Mouse (Mus musculus): ENCODE data around the gene Chmp1a.
A peak's percentile ranks its signal among the peaks of the same experiment; 100 is the strongest.
"Not testable (repeated sequence)": the region's sequence is repeated elsewhere in the genome, so short reads cannot be mapped to it uniquely, and the experiment has no call there.

Chmp1a gene

DNA sequence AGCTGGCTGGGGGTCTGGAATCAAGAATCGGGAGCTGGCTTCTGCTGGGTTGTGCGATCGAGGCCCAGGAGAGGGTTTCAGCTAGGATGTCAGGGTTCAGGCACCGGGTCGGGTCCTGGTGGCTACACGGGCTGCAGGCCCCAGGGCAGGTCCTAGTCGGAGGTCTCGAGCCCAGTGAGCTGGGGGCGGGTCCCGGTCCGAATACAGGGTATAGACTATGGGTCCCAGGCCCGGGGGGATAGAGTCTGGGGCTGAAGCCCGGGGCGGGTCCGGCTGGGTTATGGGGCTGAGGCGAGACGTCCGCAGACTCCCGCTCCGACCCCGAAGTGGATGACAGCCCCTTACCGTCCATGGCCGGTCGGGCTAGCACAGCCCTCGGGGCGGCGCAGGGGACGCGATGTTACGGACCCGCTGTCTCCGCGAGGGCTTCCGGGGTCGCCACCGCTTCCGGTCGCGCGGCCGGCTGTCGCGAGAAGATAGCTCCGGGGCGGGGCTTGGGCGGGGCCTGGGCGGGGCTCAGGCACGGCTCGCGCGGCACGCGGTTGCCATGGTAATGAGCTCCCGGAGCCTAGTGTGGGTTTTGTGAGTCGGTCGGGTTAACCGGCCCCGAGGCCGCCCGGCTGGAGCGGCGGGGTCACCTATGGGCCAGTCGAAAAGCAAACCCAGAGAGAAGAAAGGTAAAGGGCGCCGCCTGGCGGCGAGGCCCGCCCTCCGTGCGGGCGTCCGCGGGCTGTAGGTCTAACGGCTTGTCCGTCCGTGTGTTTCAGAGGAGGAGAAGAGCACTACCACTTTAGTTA is at the start of gene Chmp1a, which contains the start of gene Spata33:
TSS of gene Chmp1a (minus strand) at position 443 of the 797 bp plus-strand sequence.
TSS of gene Spata33 (plus strand) at position 512 of the 797 bp plus-strand sequence.
- DNase-seq (ENCODE audit: extremely low read depth, low read depth, low spot score) = no peak

- DNase-seq (ENCODE audit: extremely low read depth, low read depth, low spot score) = not testable (repeated sequence)
These were observed 45.0 kb upstream of the Chmp1a start for GRCm38 (mm10) chr8:123257593-123257992.

DNA sequence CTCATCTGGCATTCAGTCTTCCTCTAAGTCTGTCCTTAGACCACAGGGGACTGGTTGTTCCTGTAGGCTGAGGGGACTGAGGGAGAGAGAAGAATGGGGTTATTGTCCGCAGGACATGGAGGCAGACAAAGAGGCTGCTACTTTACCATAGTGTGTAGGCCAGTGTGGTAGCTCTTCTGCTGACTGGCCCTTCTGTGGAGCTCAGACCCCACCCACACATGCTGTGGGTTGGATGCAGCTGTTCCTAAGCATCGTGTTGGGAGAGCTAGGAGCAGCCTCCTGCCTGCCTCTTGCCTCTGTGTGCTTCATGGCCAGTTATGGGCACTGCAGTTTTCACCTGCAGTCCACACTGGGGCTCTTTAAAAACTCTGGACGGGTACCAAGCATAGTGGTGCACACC is 44.6 kb upstream of the Chmp1a start:
- no peak for DNase-seq (ENCODE audit: extremely low read depth, low read depth, low spot score)

DNA sequence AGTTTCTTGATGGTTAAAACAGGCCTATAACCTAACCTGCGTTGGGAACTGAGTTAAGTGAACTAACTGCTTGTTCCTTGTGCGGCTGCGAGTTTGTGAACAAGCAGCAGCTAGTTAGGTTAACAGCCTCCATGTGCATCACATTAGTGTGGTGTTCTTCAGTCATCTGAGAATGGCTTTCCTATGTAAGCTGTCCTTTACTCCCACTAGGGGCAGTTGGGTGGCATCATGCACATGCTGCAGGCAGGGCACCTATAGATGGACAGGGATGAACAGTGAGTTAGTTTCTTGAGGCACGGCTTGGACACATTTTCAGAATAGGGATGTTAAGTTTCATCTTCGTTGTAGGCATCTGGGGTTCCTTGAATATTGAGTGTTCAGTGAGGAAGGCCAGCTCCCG is 42.6 kb upstream of the Chmp1a start:
- DNase-seq (ENCODE audit: extremely low read depth, low read depth, low spot score) = no peak

- no peak for DNase-seq (ENCODE audit: extremely low read depth, low read depth, low spot score)
These were observed 41.7 kb upstream of the Chmp1a start, which contains the start of the genes Zfp276 and Vps9d1 for GRCm38 (mm10) chr8:123254099-123254885. Gene Zfp276 (plus strand): TSS chr8:123254195. Gene Vps9d1 (minus strand): TSS chr8:123254348.

- DNase-seq (ENCODE audit: extremely low read depth, low read depth, low spot score) = no peak
These were observed 41.0 kb upstream of the Chmp1a start for GRCm38 (mm10) chr8:123253451-123254098.

- no peak for DNase-seq (ENCODE audit: extremely low read depth, low read depth, low spot score)
These were observed 40.4 kb upstream of the Chmp1a start for GRCm38 (mm10) chr8:123252925-123253324.

DNA sequence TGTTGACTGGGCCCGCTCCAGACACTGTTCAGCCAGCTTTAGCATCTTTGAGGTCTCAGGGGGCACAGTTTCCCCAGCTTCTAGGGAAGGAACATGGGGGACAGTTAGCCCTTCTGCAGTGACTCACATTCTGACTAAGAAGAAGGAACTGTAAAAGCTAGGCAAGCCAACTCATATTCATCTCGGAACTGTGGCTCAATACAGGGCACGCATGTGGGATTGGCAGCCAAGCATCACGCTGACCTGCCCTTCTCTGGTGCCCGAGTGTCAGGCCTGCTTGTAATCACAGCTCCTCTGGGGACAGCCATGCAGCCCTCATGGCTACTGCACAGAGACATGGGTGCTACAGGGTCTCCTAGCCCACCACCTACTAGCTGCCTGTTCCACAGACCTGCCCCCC is 38.4 kb upstream of the Chmp1a start:
- DNase-seq (ENCODE audit: extremely low read depth, low read depth, low spot score) = no peak

DNA sequence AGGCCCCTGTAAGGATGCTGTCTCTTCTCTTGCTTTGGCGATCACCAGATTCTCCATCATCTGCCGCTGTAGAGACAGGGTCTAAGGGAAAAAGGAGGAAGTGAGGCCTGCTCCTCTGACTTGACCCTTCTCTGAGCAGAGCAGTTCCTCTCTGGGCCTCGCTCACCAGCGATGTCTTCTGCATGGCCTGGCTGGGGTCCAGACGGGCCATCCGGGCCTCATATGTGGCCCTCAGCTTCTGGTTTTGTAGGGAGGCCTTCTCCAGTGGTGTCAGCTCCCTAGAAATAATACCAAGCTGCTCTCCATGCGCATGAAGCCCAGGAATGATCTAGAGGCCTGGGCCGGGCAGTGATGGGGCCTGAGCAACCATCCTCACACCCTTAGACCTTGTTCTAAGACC is 36.0 kb upstream of the Chmp1a start:
- DNase-seq (ENCODE audit: extremely low read depth, low read depth, low spot score) = no peak

DNA sequence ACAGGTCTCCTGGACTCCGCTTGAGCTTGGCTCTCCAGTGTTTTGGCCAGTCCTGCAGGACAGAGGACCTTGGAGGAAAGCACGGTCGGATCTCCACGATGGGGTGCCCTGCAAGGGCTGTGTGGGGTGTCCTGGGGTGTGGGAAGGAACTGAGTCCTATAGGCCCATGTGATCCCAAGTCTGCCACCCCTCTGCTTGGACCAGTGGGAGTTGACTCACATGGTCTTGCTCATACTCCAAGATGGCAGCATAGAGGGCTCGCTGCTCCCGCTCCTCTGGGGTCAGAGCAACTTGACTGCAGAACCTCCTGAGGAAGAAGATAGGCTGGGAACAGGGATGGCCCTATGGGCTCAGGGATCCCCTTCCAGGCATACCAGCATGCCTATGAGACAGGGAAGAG is 35.2 kb upstream of the Chmp1a start:
- DNase-seq (ENCODE audit: extremely low read depth, low read depth, low spot score) = no peak

- DNase-seq (ENCODE audit: extremely low read depth, low read depth, low spot score) = no peak
These were observed 33.0 kb upstream of the Chmp1a start for GRCm38 (mm10) chr8:123245543-123245942.

DNA sequence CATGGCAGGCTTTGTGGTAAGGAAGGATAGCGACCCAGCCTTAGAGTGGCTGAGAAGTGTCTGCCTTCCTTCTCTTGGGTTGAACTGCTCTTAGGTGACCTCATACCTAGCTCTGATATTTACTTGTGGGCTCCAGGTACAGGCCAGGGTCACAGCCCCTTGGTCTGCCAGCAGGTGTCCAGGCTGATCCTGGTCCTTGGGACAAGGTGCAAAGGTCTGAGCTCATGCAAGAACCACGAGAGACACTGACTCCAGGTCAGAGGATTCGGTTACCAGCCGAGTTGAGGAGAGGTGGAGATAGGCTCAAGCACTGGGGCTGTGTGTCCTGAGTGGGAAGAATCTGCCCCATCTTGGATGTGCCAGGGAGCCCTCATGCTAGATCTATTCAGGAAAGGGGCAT is 31.8 kb upstream of the Chmp1a start:
- no peak for DNase-seq (ENCODE audit: extremely low read depth, low read depth, low spot score)

GRCm38 (mm10) chr8:123243053-123243452 is 30.5 kb upstream of the Chmp1a start:
- DNase-seq (ENCODE audit: extremely low read depth, low read depth, low spot score) = no peak

GRCm38 (mm10) chr8:123242107-123242923 is 29.8 kb upstream of the Chmp1a start:
- no peak for DNase-seq (ENCODE audit: extremely low read depth, low read depth, low spot score)

- DNase-seq (ENCODE audit: extremely low read depth, low read depth, low spot score) = no peak
These were observed 26.8 kb upstream of the Chmp1a start for GRCm38 (mm10) chr8:123239398-123239797.

DNA sequence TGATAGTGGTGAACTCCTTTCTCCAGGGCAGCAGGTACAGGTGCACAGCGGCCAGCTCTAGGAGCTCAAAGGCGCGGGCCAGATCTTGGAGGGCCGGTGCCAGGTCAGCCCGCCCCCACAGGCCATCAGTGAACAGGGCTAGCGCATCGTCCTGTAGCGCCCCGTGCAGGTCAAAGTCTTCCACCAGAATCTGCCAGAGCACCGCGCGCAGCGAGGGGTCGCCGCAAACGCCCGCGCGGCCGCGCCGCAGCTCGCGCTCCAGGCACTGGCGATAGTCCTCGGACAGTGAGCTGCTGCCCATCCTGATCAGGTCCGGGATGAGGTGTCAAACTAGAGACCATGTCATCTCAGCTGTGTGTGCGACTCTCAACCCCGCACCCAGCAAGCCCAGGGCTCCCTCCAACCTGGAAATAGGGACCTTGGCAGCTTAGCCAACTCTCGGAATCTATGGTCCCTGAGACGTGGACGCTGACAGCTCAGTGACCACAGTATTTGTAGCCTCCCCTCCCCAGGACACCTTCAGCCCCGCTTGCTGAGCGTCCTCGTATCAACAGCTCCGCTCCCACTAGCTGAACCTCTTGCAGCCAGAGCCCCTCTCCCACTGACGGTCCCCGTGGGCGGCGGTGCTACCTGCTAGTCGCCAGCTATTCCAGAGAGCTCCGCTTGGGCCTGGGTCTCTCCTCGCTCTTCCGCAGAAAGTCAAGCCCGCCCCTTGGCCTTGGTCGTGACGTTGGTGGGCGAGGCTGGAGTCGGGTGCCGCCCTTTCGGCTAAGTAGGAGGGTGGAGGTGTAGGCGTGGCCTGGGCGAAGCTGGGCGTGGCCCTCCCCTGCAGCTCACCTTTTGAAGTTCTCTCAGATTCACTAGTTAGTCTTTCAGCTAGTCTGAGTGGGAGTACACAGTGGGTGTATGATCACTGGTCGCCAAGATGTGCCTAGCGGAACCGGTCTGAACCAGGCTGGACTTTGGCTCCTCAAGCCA is 23.2 kb upstream of the Chmp1a start, which contains the start of gene Spata2l:
TSS of gene Spata2l (minus strand) at position 714 of the 978 bp plus-strand sequence.
- DNase-seq (ENCODE audit: extremely low read depth, low read depth, low spot score) = peak; percentile 84

DNA sequence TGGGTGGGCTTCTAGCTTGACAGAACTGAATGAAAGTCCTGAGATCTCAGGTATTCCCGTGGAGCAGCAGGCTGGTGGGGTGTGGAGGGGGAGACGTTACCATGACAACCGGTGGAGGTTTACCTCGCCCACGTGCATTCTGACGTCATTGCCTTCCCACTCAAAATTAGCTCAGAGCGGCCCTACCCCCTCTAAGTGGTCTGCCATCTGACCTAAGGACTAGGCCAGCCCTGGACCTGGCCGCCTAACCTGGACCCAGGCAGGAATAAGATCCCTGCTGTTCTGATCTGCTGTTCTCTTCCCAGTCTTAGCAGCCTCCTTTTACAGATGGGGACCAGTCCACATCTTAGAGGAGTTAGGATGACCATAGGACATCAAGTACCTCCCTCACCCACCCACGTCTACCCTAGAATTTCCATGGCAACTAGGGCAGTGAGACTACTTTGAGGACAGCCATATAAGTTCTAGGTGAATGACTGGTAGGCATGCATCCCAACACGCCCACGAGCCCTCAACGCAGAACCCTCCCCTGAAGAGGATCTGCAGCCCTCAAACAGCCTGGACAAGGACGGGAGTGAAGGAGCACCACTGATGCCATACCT is 22.5 kb upstream of the Chmp1a start:
- DNase-seq (ENCODE audit: extremely low read depth, low read depth, low spot score) = no peak

DNA sequence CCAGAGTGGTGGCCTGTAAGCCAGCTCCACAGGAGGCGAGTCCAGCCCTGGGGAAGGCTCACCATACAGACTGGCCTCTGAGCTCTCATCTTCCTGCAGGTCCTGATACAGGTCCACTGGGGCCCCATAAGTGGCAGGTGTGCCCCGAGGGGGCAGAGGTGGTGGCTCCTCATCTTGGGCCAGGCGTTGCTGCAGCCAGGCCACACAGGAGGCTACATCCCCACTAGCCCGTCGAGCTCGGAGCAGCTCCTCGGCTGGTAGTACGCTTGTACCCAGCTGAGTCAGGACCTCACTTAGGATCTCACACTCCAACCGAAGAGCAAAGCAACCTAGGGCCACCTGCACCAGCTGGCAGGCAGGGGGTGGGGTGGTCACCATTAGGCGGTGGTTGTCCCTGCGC is 21.2 kb upstream of the Chmp1a start:
- DNase-seq (ENCODE audit: extremely low read depth, low read depth, low spot score) = no peak

DNA sequence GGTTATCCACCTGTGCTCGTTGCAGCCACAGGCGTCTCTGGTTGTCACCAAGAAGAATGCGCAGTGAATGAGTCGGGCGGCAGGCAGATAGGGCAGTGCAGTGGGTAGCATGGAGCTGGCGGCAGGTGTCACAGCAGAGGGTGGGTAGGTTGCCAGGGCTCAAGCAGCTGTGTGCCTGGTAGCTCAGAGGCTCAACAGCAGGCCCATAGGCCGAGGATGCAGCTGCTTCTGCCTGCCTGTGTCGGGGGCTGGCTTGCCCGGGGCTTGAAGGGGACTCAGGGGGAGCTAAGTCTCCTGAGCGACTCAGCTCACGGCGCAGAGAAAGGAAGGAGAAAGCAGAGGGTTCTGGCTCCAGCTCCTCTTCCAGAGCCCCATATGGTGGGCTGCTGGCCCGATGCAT is 20.7 kb upstream of the Chmp1a start:
- no peak for DNase-seq (ENCODE audit: extremely low read depth, low read depth, low spot score)
